Mouse (Mus musculus) urinary bladder, postnatal 36 days (tissue): ENCODE measurements around the gene Sfmbt1.

ENCODE experiments used
- DNase-seq, 2 experiments: peaks; one replicate each; pipeline ENCODE4 v3.0.0; 2022; ENCODE audit warnings: low spot score in 2 of 2, mixed read lengths in 1 of 2

Sfmbt1 gene

GRCm38 (mm10) chr14:30825021-30825475, 110.4 kb downstream of the Sfmbt1 start:
- DNase-seq = no peak

- peak; percentile 84 to 89 for DNase-seq
These were observed 111.0 kb downstream of the Sfmbt1 start, which contains the start of gene Tmem110 for GRCm38 (mm10) chr14:30825476-30826131. Gene Tmem110, plus strand, starts transcription at chr14:30825590.

GRCm38 (mm10) chr14:30826174-30827140, 111.8 kb downstream of the Sfmbt1 start:
- no peak for DNase-seq

GRCm38 (mm10) chr14:30827480-30827879, 112.8 kb downstream of the Sfmbt1 start:
- DNase-seq = no peak

- peak in 1 of 2 experiments; percentile 26 for DNase-seq
These were observed 113.4 kb downstream of the Sfmbt1 start for GRCm38 (mm10) chr14:30828077-30828476.

GRCm38 (mm10) chr14:30828635-30829460, 114.2 kb downstream of the Sfmbt1 start:
- peak; percentile 28 to 71 for DNase-seq

- no peak for DNase-seq
These were observed 122.9 kb downstream of the Sfmbt1 start for GRCm38 (mm10) chr14:30837416-30837996.

GRCm38 (mm10) chr14:30843701-30844100, 129.1 kb downstream of the Sfmbt1 start:
- DNase-seq = no peak

DNA sequence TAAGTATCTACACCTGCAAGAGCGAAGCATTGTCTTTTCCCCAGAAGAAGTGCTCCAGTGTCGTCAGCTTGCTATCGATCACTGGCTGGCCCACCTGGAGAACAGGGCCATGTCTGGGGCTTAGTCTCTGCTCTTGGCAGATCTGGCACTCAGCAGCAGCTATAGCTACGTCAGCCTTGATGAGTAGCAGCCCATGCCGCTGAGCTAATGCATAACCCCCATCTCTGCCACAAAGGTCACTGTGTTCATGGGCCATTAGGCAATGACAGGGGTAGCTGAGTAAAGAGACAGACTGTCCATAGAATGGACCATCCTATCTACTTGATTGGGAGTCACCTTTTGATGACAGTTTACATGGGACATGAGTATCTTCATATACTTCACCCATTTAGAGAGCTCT, 135.9 kb downstream of the Sfmbt1 start:
- no peak for DNase-seq

GRCm38 (mm10) chr14:30852325-30852724, 137.7 kb downstream of the Sfmbt1 start:
- DNase-seq = no peak

DNA sequence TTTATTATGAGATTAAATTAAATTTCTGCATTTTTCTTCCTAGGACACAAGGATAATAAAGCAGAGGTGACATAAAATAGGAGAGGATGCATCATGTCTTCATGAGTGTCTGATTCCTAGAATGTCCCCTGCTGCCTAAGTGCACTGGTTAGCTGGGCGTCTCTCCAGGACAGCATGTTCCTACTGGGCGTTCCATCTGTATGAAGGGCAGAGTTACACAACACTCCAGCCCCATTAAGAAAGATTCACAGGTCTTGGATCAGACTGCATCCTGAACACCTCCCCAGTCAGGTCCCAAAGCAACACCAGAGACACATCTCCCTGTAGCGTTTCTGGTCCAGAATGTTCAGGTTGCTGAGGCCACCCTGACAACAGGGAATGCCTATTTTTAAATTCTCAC, 140.7 kb downstream of the Sfmbt1 start:
- DNase-seq = peak in 1 of 2 experiments; percentile 56

GRCm38 (mm10) chr14:30856885-30857507, 142.3 kb downstream of the Sfmbt1 start:
- no peak for DNase-seq

GRCm38 (mm10) chr14:30857990-30858389, 143.3 kb downstream of the Sfmbt1 start:
- DNase-seq = no peak

- no peak for DNase-seq
These were observed 146.9 kb downstream of the Sfmbt1 start for GRCm38 (mm10) chr14:30861421-30862125.

- DNase-seq = no peak
These were observed 147.7 kb downstream of the Sfmbt1 start for GRCm38 (mm10) chr14:30862368-30862767.

- no peak for DNase-seq
These were observed 150.7 kb downstream of the Sfmbt1 start for GRCm38 (mm10) chr14:30865311-30865710.

GRCm38 (mm10) chr14:30867042-30867441, 152.4 kb downstream of the Sfmbt1 start:
- DNase-seq = peak; percentile 47 to 77

DNA sequence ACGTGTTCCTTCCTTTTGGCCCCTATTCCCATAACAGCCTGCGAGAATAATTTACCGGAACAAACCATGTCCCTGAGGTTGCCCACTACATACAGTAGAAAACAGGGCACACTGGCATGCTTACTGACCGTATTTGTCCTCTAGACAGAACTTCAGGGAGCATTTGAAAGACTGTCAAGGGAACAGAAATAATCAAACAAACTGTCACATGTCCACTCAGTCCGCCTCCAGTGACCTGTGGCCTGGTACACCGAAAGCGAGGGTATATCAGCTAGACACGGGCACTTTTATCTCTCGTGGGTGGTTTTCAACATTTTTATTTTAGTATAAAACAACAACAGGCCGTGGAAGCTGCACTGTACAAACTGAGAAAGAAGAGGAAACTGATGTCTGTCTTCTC, 154.2 kb downstream of the Sfmbt1 start:
- no peak for DNase-seq

DNA sequence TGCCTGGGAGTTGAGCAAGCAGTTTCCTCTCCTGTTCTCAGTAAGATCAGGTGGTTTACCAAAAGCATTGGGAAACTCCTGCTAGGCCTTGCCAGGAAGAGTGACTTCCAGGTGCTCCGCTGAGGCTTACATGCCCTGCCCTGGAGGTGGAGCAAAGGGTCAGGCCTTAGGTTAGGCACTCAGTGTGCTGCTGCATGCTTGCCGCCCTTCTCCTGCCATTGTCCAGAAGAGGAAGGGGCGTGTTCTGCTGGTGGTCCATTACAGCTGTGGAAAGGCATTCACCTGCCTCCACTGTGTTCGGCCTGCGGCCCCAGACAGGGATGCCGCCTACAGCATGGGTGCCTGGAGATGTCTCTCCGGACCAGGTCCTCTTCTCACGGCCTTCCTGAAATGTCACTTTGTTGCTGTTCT, 154.7 kb downstream of the Sfmbt1 start:
- peak in 1 of 2 experiments; percentile 52 for DNase-seq
